Mouse (Mus musculus): ENCODE measurements around the gene Tbpl1.

Tbpl1 gene

GRCm38 (mm10) chr10:22731272-22732093 is at the start of gene Tbpl1:
TSS of gene Tbpl1 (minus strand) at chr10:22731938.
- DNase-seq (ENCODE audit: low read depth, low spot score) = peak; percentile 94

GRCm38 (mm10) chr10:22781466-22781865 is 49.7 kb upstream of the Tbpl1 start:
- no peak for DNase-seq (ENCODE audit: low read depth, low spot score)

GRCm38 (mm10) chr10:22777939-22778338 is 46.2 kb upstream of the Tbpl1 start:
- DNase-seq (ENCODE audit: low read depth, low spot score) = no peak

- no peak for DNase-seq (ENCODE audit: low read depth, low spot score)
Observed at GRCm38 (mm10) chr10:22776007-22776698, 44.4 kb upstream of the Tbpl1 start.

- no peak for DNase-seq (ENCODE audit: low read depth, low spot score)
Observed at GRCm38 (mm10) chr10:22775456-22775855, 43.7 kb upstream of the Tbpl1 start.

GRCm38 (mm10) chr10:22774626-22775025 is 42.9 kb upstream of the Tbpl1 start:
- no peak for DNase-seq (ENCODE audit: low read depth, low spot score)

DNA sequence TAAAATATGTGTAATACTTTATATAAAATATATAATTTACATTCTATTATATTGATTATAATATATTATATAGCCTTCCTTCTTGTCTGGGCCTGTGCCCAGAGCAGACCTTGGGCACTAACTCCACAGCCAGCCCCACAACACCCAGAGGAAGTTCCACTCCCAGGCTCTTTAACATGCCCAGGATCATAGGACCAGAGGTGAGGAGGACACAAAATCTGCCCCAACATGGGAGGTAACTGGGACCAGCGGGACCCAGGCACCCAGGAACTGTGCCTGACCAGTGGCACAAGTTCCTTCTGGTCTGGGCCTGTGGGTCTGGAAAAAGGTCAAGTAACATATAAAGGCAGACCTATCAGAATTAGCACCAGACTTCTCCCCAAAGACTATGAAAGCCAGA is 22.5 kb upstream of the Tbpl1 start:
- DNase-seq (ENCODE audit: low read depth, low spot score) = no peak

GRCm38 (mm10) chr10:22751175-22751682 is 19.5 kb upstream of the Tbpl1 start:
- no peak for DNase-seq (ENCODE audit: low read depth, low spot score)

GRCm38 (mm10) chr10:22746334-22747322 is 14.9 kb upstream of the Tbpl1 start:
- no peak for DNase-seq (ENCODE audit: low read depth, low spot score)

DNA sequence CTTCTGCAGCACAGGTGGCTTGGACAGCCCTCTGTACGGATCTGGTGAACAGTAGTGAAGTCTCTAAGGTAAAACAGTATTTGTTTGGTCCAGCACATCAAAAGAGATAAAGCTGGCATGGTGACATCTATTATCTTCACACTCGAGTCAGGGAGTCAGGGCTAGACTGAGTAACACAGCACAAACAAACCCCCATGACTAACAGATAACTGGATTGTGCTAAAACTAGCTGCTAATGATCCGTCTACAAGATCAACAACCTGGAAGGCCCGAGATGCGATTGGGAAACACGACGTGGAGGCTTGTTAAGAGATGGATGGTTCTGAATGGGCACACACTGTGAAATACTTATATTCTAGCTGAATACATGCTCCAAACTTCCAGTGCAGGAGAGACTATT is 14.2 kb upstream of the Tbpl1 start:
- no peak for DNase-seq (ENCODE audit: low read depth, low spot score)

DNA sequence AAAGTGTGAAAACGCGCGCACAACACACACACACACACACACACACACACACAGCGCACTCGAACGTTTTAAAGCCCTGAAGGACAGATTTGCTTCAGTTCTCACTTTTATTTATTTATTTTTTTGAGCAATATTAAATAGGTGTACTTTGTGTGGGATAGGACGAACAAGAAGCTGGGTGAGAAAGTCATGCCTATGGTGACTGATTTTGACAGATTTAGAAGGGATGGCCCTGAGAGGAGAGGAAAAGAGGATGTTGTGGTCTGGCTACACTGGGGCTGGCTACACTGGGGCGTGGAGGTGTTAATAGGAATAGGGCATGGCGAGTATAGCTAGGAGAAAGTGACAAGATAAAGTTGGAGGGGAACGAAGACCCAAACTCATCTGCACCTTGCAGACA is 443 bp upstream of the Tbpl1 start:
- DNase-seq (ENCODE audit: low read depth, low spot score) = no peak

DNA sequence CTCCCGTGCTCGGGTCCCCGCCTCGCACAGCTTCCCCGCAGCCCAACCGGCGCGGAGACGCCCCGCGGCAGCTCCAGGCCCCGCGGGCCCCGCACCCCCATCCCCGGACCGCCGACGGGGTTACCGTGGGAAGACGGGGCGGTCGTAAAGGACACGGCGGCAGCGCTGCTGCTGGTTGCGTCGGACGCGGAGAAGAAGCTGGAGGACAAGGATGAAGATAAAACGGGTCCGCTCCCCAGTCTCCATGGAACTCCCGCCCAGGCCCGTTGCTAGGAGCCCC is 806 bp downstream of the Tbpl1 start:
- DNase-seq (ENCODE audit: low read depth, low spot score) = no peak

GRCm38 (mm10) chr10:22730266-22730991 is 1.3 kb downstream of the Tbpl1 start:
- DNase-seq (ENCODE audit: low read depth, low spot score) = no peak

DNA sequence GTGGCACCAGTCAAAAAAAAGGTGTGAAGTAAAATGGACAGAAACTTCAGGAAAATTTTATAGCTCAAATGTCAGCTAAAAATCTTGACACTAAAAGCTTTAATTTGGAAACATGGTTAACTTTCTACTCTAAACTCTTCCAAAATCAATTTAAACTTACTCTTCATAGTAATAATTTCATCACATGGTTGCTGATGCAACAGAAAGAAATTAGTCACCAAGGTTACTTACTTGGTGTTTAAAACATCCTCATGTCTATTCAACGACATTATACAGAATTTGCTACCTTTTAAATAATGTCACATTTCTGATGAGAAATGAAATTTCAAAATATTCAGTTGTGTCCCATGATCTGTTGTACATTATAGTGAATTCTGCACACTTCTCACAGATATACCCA is 3.5 kb downstream of the Tbpl1 start:
- DNase-seq (ENCODE audit: low read depth, low spot score) = no peak

GRCm38 (mm10) chr10:22726295-22726694 is 5.4 kb downstream of the Tbpl1 start:
- no peak for DNase-seq (ENCODE audit: low read depth, low spot score)

DNA sequence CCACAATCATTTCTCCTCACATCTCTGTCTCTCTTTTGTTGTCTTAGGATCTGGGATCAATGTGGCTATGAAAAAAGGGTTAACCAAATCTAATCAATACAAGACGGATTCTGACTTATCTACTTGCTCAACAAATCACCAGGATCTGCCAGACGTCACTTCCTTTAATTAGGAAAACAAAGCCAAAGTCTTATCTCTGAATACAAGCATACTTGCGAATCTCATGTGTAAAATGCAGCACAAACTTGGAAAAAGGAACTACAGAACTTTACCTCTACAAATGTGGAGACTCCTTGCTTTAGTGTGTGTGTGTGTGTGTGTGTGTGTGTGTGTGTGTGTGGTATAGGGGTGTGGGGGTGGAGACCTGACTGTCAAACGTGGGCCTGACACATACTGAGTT is 6.6 kb downstream of the Tbpl1 start:
- DNase-seq (ENCODE audit: low read depth, low spot score) = no peak

- DNase-seq (ENCODE audit: low read depth, low spot score) = no peak
Observed at GRCm38 (mm10) chr10:22720781-22721529, 10.8 kb downstream of the Tbpl1 start.

- DNase-seq (ENCODE audit: low read depth, low spot score) = no peak
Observed at GRCm38 (mm10) chr10:22718475-22718874, 13.3 kb downstream of the Tbpl1 start.

DNA sequence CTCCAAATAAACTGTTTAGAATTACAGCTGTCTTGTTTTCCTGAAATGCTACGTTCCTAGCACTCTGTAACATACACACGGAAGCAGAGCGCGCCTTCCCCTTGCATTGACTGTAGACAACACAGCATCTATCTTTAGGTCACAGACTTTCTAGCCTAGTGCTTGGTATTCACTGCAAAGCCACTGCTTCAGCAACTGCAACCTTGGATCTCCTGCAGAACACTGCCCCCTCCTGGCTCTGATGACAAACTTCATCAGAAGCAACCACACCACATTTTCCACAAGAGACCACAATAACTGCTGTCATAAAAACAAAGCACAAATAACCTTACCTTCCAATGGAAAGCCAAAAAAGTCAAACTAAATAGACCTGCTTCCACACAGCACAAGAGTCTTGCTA is 17.2 kb downstream of the Tbpl1 start:
- DNase-seq (ENCODE audit: low read depth, low spot score) = no peak

DNA sequence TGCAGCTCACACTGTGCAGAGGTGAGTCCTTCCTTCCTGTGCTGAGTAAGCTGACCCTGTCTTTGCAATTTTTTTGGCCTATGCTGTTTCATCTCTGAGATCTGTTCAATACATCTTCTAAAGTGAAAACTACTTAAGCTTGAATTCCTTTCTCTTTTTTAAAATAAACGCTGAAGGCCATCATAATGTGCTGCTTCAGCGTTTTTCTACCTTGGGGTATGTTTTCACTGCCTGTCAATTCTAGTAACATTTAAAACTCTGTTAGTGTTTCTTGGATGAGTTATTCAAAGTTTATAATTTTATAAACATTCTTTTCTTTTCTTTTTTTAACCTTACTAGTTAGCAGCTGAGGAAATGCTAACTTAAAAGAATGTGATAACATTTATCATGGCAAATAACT is 18.8 kb downstream of the Tbpl1 start:
- DNase-seq (ENCODE audit: low read depth, low spot score) = no peak
